Mouse (Mus musculus): Measurements from ENCODE around the gene Tox4. TPM values are rescaled to one million over a fixed set of nuclear protein-coding genes. Genes with fewer than 3 reads are reported as not detected.

The Tox4 gene
- 52.6 and 56.1 TPM in 2 replicates for polyA plus RNA-seq (2014; fragmentation: Nextera tagmentation; extraction: Ambion mirVana)

DNA sequence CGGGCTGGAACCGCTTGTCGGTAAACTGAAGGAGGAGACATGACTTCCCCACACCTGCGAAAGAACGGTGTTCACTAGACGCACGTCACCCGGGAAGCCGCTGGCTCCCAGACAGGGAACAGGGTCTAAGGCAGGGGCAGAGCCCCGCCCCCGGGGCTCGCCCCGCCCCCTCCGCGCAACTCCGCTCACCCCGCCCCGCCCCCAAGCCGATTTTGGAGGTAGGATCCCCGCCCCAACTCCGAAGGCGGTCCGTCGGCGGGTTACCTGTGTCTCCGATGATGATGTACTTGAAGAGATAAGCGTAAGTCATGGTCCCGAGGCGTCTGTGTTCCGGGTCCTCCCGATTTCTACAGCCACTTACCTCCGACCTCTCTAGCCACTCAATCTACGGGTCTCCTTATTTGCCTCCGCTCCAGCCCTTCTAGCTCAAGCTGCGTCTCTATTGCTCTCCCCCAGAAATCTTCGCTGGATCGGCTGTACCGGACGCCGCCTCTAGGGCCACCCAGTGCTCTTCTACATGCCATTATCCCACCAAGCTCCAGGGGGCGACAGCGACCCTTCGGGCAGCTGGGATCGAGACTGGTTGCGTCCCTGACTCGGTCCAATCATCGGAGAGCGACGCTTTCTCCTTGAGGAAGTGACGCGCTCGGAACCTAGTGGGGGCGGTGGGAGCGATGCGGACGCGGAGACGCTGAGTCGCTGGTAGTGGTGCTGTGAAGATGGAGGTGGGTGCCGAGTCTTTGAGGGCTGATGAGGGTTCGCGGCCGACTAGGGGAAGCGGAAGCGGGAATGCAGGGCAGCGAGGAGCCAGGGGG is at the start of gene Tox4, which contains the start of gene Rab2b:
Gene Tox4 (plus strand): TSS at position 215 of the 815 bp plus-strand sequence.
Gene Rab2b (minus strand): TSS at position 614 of the 815 bp plus-strand sequence.
- under 1% methylated on average over 65 of the region's 66 CpGs for WGBS
- DNase-seq = peak; percentile 99
- peaks cover 17% of the 10 kb centered on the region for H3K36me3 ChIP-seq (ENCODE audit: control insufficient read depth, insufficient read depth, low read length)

DNA sequence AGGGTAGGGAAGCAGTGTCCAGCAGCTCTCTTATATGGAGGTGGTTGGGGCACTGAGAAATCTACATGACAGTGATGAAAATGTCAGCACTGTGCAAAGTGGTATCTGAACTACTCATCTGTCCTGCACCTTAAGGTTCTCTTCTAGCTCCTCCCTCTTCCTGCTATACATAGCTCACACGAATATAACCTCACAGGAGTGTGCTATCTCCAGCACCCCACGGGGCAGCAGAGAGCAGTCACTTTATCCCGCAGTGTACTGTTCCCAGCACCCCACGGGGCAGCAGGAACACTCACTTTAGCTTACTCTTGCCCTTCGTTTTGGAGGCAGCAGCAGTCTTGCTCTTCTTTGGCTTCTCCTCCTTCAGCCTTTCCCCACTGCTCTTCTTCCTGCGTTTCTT is 46.7 kb upstream of the Tox4 start:
- no peak overlapping the region for H3K9ac ChIP-seq (replicated peaks; ENCODE audit: low read length)
- H3K27ac ChIP-seq (replicated peaks; ENCODE audit: low read depth, low read length) = no peak overlapping the region
- DNase-seq (no peak), ATAC-seq (ENCODE audit: low FRiP score, low TSS enrichment) (no peak)
- no peaks in the 10 kb centered on the region for H3K9me3 ChIP-seq (ENCODE audit: control insufficient read depth, low read length)
- no peak overlapping the region for H3K4me3 ChIP-seq (replicated peaks; ENCODE audit: low read depth, low read length)
- H3K4me2 ChIP-seq (ENCODE audit: low read length) = no peak overlapping the region
- peaks cover 93% of the 10 kb centered on the region for H3K36me3 ChIP-seq (ENCODE audit: control insufficient read depth, insufficient read depth, low read length)
- WGBS = 88% methylated on average over 6 of the region's 6 CpGs
- H3K27me3 ChIP-seq (ENCODE audit: control insufficient read depth, insufficient read depth, low read length) = no peaks in the 10 kb centered on the region
- no peaks in the 10 kb centered on the region for H3K4me1 ChIP-seq (ENCODE audit: control insufficient read depth, insufficient read depth, low read length)

More for the DNA sequence above, at the start of gene Tox4, which contains the start of gene Rab2b:
- H3K9ac ChIP-seq (replicated peaks; ENCODE audit: low read length) = peak within 1 kb of the TSS; percentile 89
- H3K9me3 ChIP-seq (ENCODE audit: control insufficient read depth, low read length) = no peaks in the 10 kb centered on the region
- H3K4me2 ChIP-seq (ENCODE audit: low read length) = peak within 1 kb of the TSS; percentile 77
- ATAC-seq (ENCODE audit: low FRiP score, low TSS enrichment) = peak; percentile 97
- peak within 1 kb of the TSS; percentile 87 for H3K27ac ChIP-seq (replicated peaks; ENCODE audit: low read depth, low read length)
- H3K4me1 ChIP-seq (ENCODE audit: control insufficient read depth, insufficient read depth, low read length) = peaks cover 9% of the 10 kb centered on the region
- no peaks in the 10 kb centered on the region for H3K27me3 ChIP-seq (ENCODE audit: control insufficient read depth, insufficient read depth, low read length)
- H3K4me3 ChIP-seq (replicated peaks; ENCODE audit: low read depth, low read length) = peak within 1 kb of the TSS; percentile 87

DNA sequence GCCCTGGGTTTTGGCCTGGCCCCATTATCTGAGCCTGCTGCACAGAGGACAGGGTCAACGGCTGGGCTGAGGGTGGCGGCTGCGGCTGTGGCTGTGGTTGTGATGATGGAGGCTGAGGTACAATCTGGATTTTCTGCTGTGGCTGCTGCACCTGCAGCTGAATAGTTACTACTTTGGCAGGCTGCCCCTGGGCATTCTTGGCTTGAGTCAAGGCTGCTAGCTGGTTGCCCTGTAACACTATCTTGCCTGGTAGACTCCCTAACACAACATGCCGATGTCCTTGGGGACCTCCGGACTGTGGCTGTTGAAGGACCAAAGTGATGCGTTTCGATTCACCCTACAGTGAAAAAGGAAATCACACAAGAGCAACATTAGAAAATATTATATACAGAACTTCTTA is 43.8 kb upstream of the Tox4 start:
- no peaks in the 10 kb centered on the region for H3K27me3 ChIP-seq (ENCODE audit: control insufficient read depth, insufficient read depth, low read length)
- DNase-seq (no peak), ATAC-seq (ENCODE audit: low FRiP score, low TSS enrichment) (no peak)
- H3K4me3 ChIP-seq (replicated peaks; ENCODE audit: low read depth, low read length) = no peak overlapping the region
- H3K36me3 ChIP-seq (ENCODE audit: control insufficient read depth, insufficient read depth, low read length) = peaks cover 66% of the 10 kb centered on the region
- no peak overlapping the region for H3K9ac ChIP-seq (replicated peaks; ENCODE audit: low read length)
- H3K27ac ChIP-seq (replicated peaks; ENCODE audit: low read depth, low read length) = no peak overlapping the region
- 97% methylated on average over 7 of the region's 7 CpGs for WGBS
- H3K9me3 ChIP-seq (ENCODE audit: control insufficient read depth, low read length) = no peaks in the 10 kb centered on the region
- no peaks in the 10 kb centered on the region for H3K4me1 ChIP-seq (ENCODE audit: control insufficient read depth, insufficient read depth, low read length)
- H3K4me2 ChIP-seq (ENCODE audit: low read length) = no peak overlapping the region

DNA sequence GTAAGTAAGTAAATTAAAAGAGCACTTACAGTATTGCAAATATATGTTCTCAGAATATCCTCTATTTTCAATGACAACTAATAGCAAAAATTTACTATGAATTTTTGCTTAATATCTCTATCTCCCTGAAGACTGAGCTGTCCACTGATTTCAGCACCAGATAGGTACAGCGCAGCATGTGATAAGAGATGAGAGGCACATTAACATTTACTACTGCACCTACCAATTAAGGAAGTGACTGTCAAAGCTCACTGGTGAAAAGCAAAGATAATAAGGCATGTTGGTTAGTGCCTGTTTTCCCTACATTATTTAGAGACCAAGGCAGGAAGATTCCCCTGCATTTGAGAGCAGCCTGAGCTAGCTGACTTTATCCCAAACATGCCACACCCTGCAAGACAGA is 42.7 kb upstream of the Tox4 start:
- no peak overlapping the region for H3K4me3 ChIP-seq (replicated peaks; ENCODE audit: low read depth, low read length)
- no peak overlapping the region for H3K9ac ChIP-seq (replicated peaks; ENCODE audit: low read length)
- DNase-seq (no peak), ATAC-seq (ENCODE audit: low FRiP score, low TSS enrichment) (no peak)
- H3K9me3 ChIP-seq (ENCODE audit: control insufficient read depth, low read length) = no peaks in the 10 kb centered on the region
- 98% methylated on average over 1 of the region's 1 CpGs for WGBS
- H3K36me3 ChIP-seq (ENCODE audit: control insufficient read depth, insufficient read depth, low read length) = peaks cover 55% of the 10 kb centered on the region
- no peaks in the 10 kb centered on the region for H3K27me3 ChIP-seq (ENCODE audit: control insufficient read depth, insufficient read depth, low read length)
- no peak overlapping the region for H3K4me2 ChIP-seq (ENCODE audit: low read length)
- no peak overlapping the region for H3K27ac ChIP-seq (replicated peaks; ENCODE audit: low read depth, low read length)
- H3K4me1 ChIP-seq (ENCODE audit: control insufficient read depth, insufficient read depth, low read length) = no peaks in the 10 kb centered on the region

DNA sequence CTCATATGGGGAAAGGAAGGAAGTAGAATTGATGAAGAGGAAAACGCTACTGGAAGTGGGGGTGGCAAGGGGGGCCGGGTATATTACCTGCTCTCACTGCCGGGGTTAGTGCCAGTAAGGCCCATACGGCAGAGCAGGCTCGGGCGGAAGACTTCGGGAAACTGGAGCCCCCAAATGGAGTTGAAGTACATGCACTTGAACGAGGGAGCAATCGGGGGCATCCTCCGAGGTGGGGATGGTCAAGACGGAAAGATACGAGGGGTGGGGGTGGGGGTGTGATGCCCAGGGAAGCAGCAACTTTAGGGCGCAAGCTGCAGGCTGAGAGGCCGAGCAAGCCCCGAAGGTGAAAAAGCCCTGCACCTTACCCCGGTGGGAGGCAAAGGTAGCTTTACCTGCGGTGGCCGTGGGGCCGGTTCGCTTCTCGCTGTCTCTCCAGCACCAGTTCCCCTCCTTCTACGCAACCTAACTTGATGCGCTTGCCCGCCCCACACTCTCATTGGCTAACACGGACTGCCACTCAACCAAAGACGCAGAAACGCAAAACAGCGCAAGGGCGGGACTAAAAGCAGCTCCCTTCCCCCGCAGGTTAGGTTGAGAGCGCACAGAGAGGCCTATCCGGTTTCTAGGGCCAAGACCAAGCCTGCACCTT is 34.8 kb upstream of the Tox4 start:
- Histone ChIP-seq H3K9ac (replicated peaks; ENCODE audit: low read length) (peak overlapping the region; percentile 80), H3K4me2 (ENCODE audit: low read length) (peak overlapping the region; percentile 75), H3K36me3 (ENCODE audit: control insufficient read depth, insufficient read depth, low read length) (no peaks in the 10 kb centered on the region), H3K27me3 (ENCODE audit: control insufficient read depth, insufficient read depth, low read length) (no peaks in the 10 kb centered on the region), H3K9me3 (ENCODE audit: control insufficient read depth, low read length) (no peaks in the 10 kb centered on the region), H3K4me3 (replicated peaks; ENCODE audit: low read depth, low read length) (peak overlapping the region; percentile 73), H3K4me1 (ENCODE audit: control insufficient read depth, insufficient read depth, low read length) (peaks cover 4% of the 10 kb centered on the region; the same call in 1 of the 2 replicates), H3K27ac (replicated peaks; ENCODE audit: low read depth, low read length) (peak overlapping the region; percentile 65)
- peak; percentile 99 for ATAC-seq (ENCODE audit: low FRiP score, low TSS enrichment)
- peak; percentile 99 for DNase-seq
- WGBS = under 1% methylated on average over 32 of the region's 32 CpGs

DNA sequence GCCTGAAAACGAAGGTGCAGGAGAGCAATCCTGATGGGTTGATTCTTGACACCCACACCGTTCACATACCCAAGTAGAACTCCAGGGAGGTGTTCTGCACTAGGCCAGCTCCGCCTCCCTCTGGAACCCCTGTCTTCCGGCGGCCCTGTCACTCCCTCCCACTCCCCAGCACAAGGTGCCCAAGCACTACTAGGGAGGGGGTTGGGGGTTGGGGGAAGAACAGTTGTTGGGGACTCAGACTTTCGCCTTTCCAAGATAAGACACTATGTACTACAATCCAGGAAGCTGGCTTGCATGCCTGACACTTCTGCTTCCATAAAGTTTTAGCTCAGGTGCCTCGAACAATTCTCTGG is 34.3 kb upstream of the Tox4 start:
- H3K4me3 ChIP-seq (replicated peaks; ENCODE audit: low read depth, low read length) = peak overlapping the region; percentile 73
- peak overlapping the region; percentile 14; the same call in 1 of the 2 replicates for H3K27ac ChIP-seq (replicated peaks; ENCODE audit: low read depth, low read length)
- peaks cover 4% of the 10 kb centered on the region; the same call in 1 of the 2 replicates for H3K4me1 ChIP-seq (ENCODE audit: control insufficient read depth, insufficient read depth, low read length)
- H3K9ac ChIP-seq (replicated peaks; ENCODE audit: low read length) = peak overlapping the region; percentile 43
- no peak for DNase-seq
- no peaks in the 10 kb centered on the region for H3K27me3 ChIP-seq (ENCODE audit: control insufficient read depth, insufficient read depth, low read length)
- H3K36me3 ChIP-seq (ENCODE audit: control insufficient read depth, insufficient read depth, low read length) = no peaks in the 10 kb centered on the region
- WGBS = 13% methylated on average over 7 of the region's 7 CpGs
- no peaks in the 10 kb centered on the region for H3K9me3 ChIP-seq (ENCODE audit: control insufficient read depth, low read length)
- H3K4me2 ChIP-seq (ENCODE audit: low read length) = peak overlapping the region; percentile 75
- ATAC-seq (ENCODE audit: low FRiP score, low TSS enrichment) = no peak; the same call in 1 of the 2 replicates

DNA sequence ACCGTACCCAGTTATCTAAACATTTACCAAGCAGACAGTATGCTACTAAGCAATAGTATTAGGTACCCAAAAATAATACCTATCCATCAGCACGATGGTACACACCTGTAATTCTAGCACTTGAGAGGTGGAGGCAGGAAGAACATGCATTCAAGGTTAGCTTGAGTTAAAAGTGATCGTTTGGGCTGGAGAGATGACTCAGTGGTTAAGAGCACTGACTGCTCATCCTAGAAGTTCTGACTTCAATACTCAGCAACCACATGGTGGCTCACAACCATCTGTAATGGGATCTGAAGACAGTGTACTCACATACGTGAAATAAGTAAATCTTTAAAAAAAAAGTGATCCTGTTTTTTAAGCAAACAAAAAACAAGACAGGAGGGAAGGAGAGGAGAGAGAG is 32.8 kb upstream of the Tox4 start:
- no peak overlapping the region for H3K27ac ChIP-seq (replicated peaks; ENCODE audit: low read depth, low read length)
- 90% methylated on average over 4 of the region's 4 CpGs for WGBS
- no peak overlapping the region for H3K4me2 ChIP-seq (ENCODE audit: low read length)
- H3K9ac ChIP-seq (replicated peaks; ENCODE audit: low read length) = no peak overlapping the region
- DNase-seq (no peak), ATAC-seq (ENCODE audit: low FRiP score, low TSS enrichment) (no peak)
- H3K36me3 ChIP-seq (ENCODE audit: control insufficient read depth, insufficient read depth, low read length) = no peaks in the 10 kb centered on the region
- H3K4me3 ChIP-seq (replicated peaks; ENCODE audit: low read depth, low read length) = no peak overlapping the region
- H3K4me1 ChIP-seq (ENCODE audit: control insufficient read depth, insufficient read depth, low read length) = peaks cover 4% of the 10 kb centered on the region; the same call in 1 of the 2 replicates
- no peaks in the 10 kb centered on the region for H3K9me3 ChIP-seq (ENCODE audit: control insufficient read depth, low read length)
- no peaks in the 10 kb centered on the region for H3K27me3 ChIP-seq (ENCODE audit: control insufficient read depth, insufficient read depth, low read length)

DNA sequence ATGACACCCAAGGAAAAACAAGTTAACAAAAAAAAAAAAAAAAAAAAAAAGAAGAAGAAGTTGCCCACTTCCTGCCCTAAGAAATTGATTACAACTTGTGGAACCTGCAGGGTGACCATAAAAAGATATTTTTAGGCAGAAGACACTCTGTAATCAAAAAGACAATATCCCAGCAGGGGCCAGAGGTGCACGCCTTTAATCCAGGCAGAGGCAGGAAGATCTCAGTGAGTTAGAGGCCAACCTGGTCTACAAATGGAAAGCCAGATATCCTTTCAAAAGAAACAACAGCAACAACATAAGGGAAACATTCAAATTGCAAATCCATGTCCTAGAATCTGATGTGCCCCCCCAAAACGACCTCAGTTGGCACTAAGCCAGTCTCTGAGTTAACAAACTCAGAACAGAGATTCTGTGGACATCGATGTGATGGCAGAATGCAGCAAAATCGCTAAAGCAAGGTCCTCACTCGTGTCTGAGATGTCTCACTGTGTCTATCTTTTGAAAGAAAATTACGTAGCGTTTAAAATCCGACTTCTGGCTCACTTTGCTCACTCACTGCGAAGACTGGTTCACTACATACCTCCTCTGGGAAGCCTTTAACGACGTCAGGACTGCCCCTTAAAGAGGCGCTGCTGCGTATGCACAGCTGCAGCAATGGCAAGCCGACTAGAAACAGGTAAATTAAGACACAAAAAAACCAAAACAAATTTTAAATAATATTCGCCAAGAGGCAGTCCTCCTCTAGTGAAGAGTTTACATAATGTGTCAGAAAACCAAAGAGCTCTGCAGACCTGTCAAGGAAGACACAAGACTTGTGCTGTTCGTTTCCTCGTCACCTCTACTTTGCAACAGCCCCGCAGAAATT is 22.4 kb upstream of the Tox4 start:
- DNase-seq (peak; percentile 64), ATAC-seq (ENCODE audit: low FRiP score, low TSS enrichment) (no peak)
- peak overlapping the region; percentile 93 for H3K4me3 ChIP-seq (replicated peaks; ENCODE audit: low read depth, low read length)
- peaks cover 21% of the 10 kb centered on the region for H3K4me1 ChIP-seq (ENCODE audit: control insufficient read depth, insufficient read depth, low read length)
- peak overlapping the region; percentile 79 for H3K4me2 ChIP-seq (ENCODE audit: low read length)
- WGBS = 7% methylated on average over 18 of the region's 18 CpGs
- peaks cover 4% of the 10 kb centered on the region; the same call in 1 of the 2 replicates for H3K36me3 ChIP-seq (ENCODE audit: control insufficient read depth, insufficient read depth, low read length)
- H3K27me3 ChIP-seq (ENCODE audit: control insufficient read depth, insufficient read depth, low read length) = no peaks in the 10 kb centered on the region
- peak overlapping the region; percentile 96 for H3K27ac ChIP-seq (replicated peaks; ENCODE audit: low read depth, low read length)
- no peaks in the 10 kb centered on the region for H3K9me3 ChIP-seq (ENCODE audit: control insufficient read depth, low read length)
- H3K9ac ChIP-seq (replicated peaks; ENCODE audit: low read length) = peak overlapping the region; percentile 85

Data from midbrain, embryonic 14.5 days (tissue).